ENCODE assay signal across 24 mouse cellular contexts in genomic region chr2:130658530-130658929, GRCm38 (mm10).
"Had no signal": no experiment of that assay in that cellular context is flagged by ENCODE, and none has a peak within 500 bp of the region (broad histone marks: within the 10 kb centered on the region; RNA-seq: fewer than 3 reads in every experiment).

No protein-coding gene starts in this region.

- ATAC-seq: intestine, embryonic 15.5 days; midbrain, embryonic 13.5 days; midbrain, embryonic 16.5 days had no signal

- H3K4me2 ChIP-seq: intestine, embryonic 15.5 days; kidney, embryonic 15.5 days; limb, embryonic 12.5 days; limb, embryonic 15.5 days; lung, embryonic 15.5 days; midbrain, embryonic 13.5 days; neural tube, embryonic 13.5 days; stomach, embryonic 15.5 days had no signal

- H3K9ac ChIP-seq: intestine, embryonic 15.5 days; kidney, embryonic 15.5 days; limb, embryonic 12.5 days; limb, embryonic 15.5 days; liver, embryonic 14.5 days; lung, embryonic 15.5 days; midbrain, embryonic 13.5 days; neural tube, embryonic 13.5 days; stomach, embryonic 15.5 days had no signal

- H3K27ac ChIP-seq: intestine, embryonic 15.5 days; kidney, embryonic 15.5 days; limb, embryonic 12.5 days; limb, embryonic 15.5 days; liver, embryonic 14.5 days; lung, embryonic 15.5 days; midbrain, embryonic 10.5 days; midbrain, embryonic 13.5 days; neural tube, embryonic 13.5 days; stomach, embryonic 15.5 days had no signal

- H3K4me3 ChIP-seq: intestine, embryonic 15.5 days; kidney, embryonic 15.5 days; limb, embryonic 12.5 days; limb, embryonic 15.5 days; lung, embryonic 15.5 days; megakaryocyte, embryonic 14.5 days; midbrain, embryonic 10.5 days; midbrain, embryonic 13.5 days; myocyte; neural tube, embryonic 13.5 days; stomach, embryonic 15.5 days had no signal

- H3K27me3 ChIP-seq: intestine, embryonic 15.5 days; kidney, embryonic 15.5 days; limb, embryonic 12.5 days; limb, embryonic 15.5 days; lung, embryonic 15.5 days; megakaryocyte, embryonic 14.5 days; midbrain, embryonic 13.5 days; neural tube, embryonic 13.5 days; stomach, embryonic 15.5 days had no signal

- DNase-seq: kidney, adult 11 months; kidney, adult 8-10 months; kidney, postnatal 10 days; kidney, postnatal 36 days; left cerebral cortex, postnatal 4 days; lung, adult 18-20 months; lung, postnatal 10 days; lung, postnatal 36 days; retina, postnatal 1 day; spleen, adult 18-20 months; thymus, postnatal 25 days had no signal

- H3K9me3 ChIP-seq: intestine, embryonic 15.5 days; kidney, embryonic 15.5 days; limb, embryonic 12.5 days; limb, embryonic 15.5 days; lung, embryonic 15.5 days; megakaryocyte, embryonic 14.5 days; midbrain, embryonic 10.5 days; midbrain, embryonic 13.5 days; neural tube, embryonic 13.5 days; stomach, embryonic 15.5 days had no signal
